Mouse (Mus musculus) thymus, adult 2 months (tissue): ENCODE data around the gene Pgm5.

ENCODE experiments used
- CTCF ChIP-seq: fragments of 200-500 bp; IDR thresholded peaks from 2 replicates; pipeline ENCODE4 v1.5.1; 2012; ENCODE audit warnings: mild to moderate bottlenecking, control low read depth, low read length, moderate library complexity, borderline replicate concordance; ENCODE audit not compliant: control insufficient read depth, poor library complexity, insufficient read depth; ENCODE audit errors: extremely low read depth
- POLR2A ChIP-seq: fragments of 200-500 bp; IDR thresholded peaks from 2 replicates; pipeline ENCODE4 v1.6.1; 2012; ENCODE audit warnings: mild to moderate bottlenecking, low read length, control low read depth, moderate library complexity; ENCODE audit not compliant: control insufficient read depth, poor library complexity, insufficient read depth; ENCODE audit errors: extremely low read depth

DNA sequence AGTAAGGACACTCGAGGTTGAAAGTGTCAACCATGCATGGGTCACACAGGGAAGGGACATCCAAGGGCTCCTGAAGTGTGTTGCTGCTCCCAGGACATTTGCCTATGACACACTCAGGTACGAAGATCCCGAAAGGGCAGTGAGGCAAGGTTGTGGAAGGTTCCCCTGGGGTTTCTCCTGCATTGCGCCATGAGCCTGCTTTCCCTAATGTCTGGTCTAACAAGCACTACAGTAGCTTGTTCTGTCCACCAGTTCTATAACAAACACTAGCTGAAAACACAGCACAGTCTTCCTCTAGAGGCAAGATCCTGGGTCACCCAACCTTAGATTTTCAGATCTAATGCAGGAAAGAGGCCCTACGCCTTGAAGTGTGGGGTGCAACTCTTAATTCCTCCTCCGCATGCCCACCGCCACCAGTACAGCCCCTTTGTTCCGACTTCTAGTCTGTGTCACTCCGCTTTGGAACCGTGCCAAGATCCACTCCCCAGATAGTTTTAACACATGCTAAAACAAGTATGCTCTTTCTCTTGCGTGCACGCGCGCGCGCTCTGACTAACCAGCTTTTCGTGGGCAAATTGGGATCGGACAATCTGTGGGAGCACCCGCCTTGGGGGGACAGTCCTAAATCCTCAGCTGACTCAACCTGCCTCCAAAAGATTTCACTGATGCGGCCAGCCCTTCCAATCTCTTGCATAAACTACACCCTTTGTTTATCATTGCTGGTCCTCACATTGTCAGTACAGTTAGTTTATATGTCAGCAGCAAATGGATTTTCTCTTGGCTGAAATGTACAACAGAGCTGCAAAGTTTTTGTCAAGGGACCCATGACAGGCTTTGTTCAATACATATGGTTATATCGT, 10.0 kb downstream of the Pgm5 start:
- TF ChIP-seq CTCF (no peak), POLR2A (no peak)
